Mouse (Mus musculus) embryonic stem cell, embryonic (primary cell): Measurements from ENCODE around the gene 1700061G19Rik.

ENCODE experiments used
- CTCF ChIA-PET, 4 experiments: fragments of 300-600 bp in 2 of 4; fragments of 350-600 bp in 2 of 4; sonication (Branson Sonifier 250); formaldehyde crosslinking; loops; one replicate each; lab custom pipeline; 2022; ENCODE audit warnings: inconsistent platforms in 2 of 4; lab: Charles Lee
- POLR2A ChIA-PET, 4 experiments: fragments of 300-600 bp in 2 of 4; fragments of 350-600 bp in 2 of 4; sonication (Branson Sonifier 250); formaldehyde crosslinking; loops; one replicate each; lab custom pipeline; 2022; ENCODE audit warnings: antibody characterized with exemption in 4 of 4, inconsistent platforms in 1 of 4; lab: Charles Lee

Gene 1700061G19Rik

DNA sequence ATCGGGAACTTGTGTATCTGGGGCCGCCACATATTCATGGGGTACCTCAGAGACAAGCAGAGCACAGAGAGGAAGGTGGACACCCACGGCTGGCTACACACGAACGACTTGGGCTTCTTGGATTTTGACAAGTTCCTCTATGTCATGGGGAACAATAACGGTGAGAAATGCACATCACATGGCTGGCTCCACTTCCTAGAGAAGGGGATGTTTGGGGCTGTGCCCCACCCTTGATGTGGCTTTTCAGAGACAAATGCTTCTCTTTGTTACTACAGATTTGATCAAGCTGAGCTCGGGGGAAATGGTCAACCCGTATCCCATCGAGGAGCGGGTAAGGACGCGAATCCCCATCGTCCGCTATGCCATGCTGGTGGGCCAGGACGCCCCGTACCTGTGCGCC is 9.5 kb downstream of the 1700061G19Rik start:
- CTCF ChIA-PET: interaction anchor here in 3 of 4 experiments (0.7 to 1.2 kb wide), 5 partner anchors 12 to 107 kb away, joined by 3 to 8 read pairs (median 5); no protein-coding TSS in a partner anchor
- POLR2A ChIA-PET: interaction anchor here in 3 of 4 experiments (0.6 to 8.7 kb wide), 19 partner anchors 8 to 175 kb away, joined by 3 to 95 read pairs (median 4); partner anchors contain the start of genes Acsbg2 (in 1 of the 3) and Dus3l (in 1 of the 3)

DNA sequence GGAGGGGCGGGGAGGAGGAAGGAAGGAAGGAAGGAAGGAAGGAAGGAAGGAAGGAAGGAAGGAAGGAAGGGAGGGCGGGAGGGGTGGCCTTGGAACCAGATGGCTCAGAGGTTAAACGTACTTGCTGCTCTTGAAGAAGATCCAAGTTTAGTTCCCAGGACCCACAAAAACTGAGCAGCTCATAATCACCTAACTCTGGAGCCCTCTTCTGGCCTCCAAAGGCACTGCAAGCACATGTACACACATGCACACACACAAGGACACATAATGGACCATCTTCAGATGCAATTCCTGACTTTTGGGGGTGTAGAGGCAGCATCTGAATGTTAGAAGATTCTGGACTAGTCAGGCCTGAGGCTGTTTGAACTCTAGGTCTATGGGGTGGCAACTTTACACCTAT is 12.8 kb downstream of the 1700061G19Rik start:
- ChIA-PET POLR2A (interaction anchor here (0.5 to 8.7 kb wide), 20 partner anchors 10 to 471 kb away, joined by 3 to 95 read pairs (median 4); partner anchors contain the start of genes Acsbg2 (in 2 of the 4), Dus3l (in 1 of the 4), Mllt1 (in 1 of the 4) and Rfx2 (in 1 of the 4)), CTCF (interaction anchor here (0.6 to 2.7 kb wide), 33 partner anchors 9 to 763 kb away, joined by 3 to 13 read pairs (median 4); partner anchors contain the start of genes 1700061G19Rik (in 1 of the 4), Dus3l (in 1 of the 4), Mllt1 (in 1 of the 4) and Nrtn (in 1 of the 4))

DNA sequence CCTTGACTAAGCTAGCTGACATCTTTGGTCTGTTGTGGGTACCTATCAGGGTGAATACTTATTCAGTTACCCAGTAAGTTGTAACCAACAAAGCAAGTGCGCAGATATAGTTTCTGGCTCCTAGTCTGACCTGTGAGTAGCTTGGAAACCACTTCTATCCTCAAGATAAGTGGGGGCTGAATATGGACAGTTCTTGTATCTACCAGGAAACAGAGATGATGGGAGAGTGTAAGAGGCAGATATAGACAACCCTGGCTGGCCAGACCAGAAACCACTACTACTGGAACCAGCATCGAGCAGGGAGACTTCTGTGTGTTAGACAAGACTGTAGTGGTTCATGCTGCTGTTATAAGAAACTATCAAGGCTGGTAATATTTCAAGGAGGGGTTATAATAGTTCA is 14.7 kb downstream of the 1700061G19Rik start:
- ChIA-PET CTCF (interaction anchor here in 1 of 4 experiments (0.8 kb wide), 2 partner anchors 24 to 112 kb away, joined by 3 to 5 read pairs; no protein-coding TSS in a partner anchor), POLR2A (interaction anchor here (0.6 to 8.7 kb wide), 13 partner anchors 11 to 322 kb away, joined by 3 to 95 read pairs (median 4); partner anchors contain the start of genes 1700061G19Rik (in 1 of the 4), Acsbg2 (in 1 of the 4), Gm17949 (in 1 of the 4) and Gtf2f1 (in 1 of the 4))

DNA sequence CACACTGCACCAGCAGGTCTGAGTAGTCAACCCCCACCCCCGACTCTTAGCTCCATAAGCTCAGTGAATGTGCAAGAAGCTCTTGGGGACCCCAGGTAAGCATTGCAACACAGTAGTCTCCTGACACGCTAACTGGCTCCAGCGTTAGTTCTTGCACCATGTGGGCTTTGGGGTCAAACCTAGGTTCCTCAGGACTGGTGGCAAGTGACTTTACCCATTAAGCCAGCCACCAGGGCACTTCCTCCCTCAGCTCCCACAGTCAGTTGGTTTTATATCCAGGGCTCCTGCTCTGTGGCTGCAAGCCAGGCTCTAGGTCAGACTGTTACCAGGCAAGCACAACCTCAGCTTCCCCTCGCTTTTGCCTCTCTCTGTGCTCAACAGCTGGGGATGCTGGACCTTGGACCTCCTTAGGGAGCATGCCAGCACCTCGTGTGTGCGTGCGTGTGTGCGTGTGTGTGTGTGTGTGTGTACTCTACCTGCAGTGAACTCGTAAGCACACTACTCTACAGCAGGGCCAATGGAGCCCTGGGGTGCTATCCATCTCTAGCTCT is 20.2 kb downstream of the 1700061G19Rik start:
- ChIA-PET POLR2A (interaction anchor here in 2 of 4 experiments (0.6 to 2.4 kb wide), 6 partner anchors 18 to 128 kb away, joined by 3 to 6 read pairs (median 3); no protein-coding TSS in a partner anchor), CTCF (interaction anchor here in 3 of 4 experiments (0.5 to 1.5 kb wide), 6 partner anchors 19 to 423 kb away, joined by 3 to 4 read pairs (median 3); partner anchors contain the start of genes Dus3l (in 1 of the 3) and Nrtn (in 1 of the 3))

DNA sequence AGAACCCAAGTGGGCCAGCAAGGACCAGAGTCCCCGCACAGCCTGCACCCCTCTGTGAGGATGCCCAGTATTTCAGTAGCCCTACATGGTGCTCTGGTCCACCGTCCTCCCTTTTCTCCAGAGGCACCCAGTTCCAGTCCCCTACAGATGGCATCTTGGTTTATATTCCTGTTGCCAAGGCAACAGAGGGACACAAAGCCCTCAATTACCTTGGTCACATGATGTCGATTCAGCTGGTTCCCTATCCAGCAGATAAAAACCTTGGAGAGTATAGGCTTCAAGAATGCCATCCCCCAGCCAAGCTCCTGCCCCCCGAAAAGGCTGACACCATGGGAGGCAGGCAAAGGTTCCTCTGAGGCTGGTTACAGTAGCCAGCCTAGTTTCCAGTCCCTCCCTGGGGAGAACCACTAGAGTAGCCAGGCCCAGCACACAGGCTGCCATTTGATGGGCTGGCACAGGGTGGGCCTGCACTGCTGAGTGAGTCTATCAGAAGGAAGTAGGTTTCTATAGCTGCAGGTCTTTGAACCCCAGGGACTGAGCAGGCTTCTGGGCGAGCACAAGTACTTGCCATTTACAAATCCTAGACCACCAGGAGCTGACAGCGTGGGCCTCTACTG is 21.3 kb downstream of the 1700061G19Rik start:
- ChIA-PET CTCF (interaction anchor here (0.6 to 4.9 kb wide), 25 partner anchors 8 to 142 kb away, joined by 3 to 32 read pairs (median 4); partner anchors contain the start of genes Mllt1 (in 2 of the 4), Clpp (in 1 of the 4), Khsrp (in 1 of the 4) and Nrtn (in 1 of the 4)), POLR2A (interaction anchor here in 3 of 4 experiments (1.0 to 5.2 kb wide), 6 partner anchors 10 to 84 kb away, joined by 3 to 38 read pairs (median 6); partner anchors contain the start of gene Mllt1 (in 1 of the 3))

DNA sequence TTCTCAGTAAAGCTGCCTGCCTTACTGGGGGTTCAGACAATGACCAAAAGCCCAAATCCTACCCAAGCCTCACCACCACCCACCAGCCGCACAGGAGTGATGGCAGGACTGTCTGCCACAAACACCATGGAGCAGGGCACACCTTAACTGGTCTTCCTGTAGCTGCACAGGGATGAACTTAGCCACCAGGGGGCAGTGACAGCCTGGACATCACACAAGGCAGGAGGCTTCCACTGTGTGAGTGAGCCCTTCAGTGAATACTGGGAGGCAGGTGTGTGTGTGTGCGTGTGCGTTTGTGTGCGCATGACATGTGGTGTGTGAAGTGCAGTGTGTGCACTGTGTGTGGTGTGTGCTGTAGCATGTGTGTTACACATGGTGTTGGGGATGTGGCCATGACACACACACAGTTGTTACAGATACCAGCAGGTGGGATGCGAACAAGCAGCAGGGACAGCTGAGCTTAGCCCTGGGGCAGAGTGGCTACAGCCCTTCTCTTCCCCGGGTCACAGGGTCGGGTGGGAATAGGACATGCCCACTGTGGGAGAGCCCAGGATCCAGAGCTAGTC is 22.4 kb downstream of the 1700061G19Rik start:
- POLR2A ChIA-PET: interaction anchor here in 3 of 4 experiments (0.5 to 5.2 kb wide), 15 partner anchors 9 to 314 kb away, joined by 3 to 38 read pairs (median 4); partner anchors contain the start of genes Dus3l (in 1 of the 3), Gm17949 (in 1 of the 3), Gtf2f1 (in 1 of the 3) and Mllt1 (in 1 of the 3)
- CTCF ChIA-PET: interaction anchor here (0.6 to 4.9 kb wide), 41 partner anchors 9 to 437 kb away, joined by 3 to 32 read pairs (median 3); partner anchors contain the start of genes Mllt1 (in 3 of the 4), Alkbh7 (in 1 of the 4), Clpp (in 1 of the 4) and Khsrp (in 1 of the 4)

DNA sequence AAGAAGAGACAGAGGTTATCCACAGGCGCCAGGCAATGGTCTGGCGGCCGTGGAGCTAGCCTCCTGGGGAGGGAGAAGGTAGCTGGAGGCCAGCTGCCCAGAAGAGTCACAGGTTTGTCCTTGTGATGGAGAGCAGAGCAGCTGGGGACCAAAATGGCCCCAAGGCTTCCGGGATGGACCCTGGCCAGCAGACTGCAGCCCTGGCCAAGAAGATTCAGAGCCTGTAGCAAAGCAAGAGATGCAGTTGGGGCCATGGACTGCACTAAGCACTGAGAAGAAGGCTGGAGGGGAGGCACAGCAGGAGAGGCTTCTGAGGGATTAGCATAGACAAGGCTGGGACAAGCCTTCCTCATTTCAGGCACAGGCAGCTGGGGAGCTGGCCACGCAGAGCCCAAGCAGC is 27.4 kb downstream of the 1700061G19Rik start:
- ChIA-PET CTCF (interaction anchor here in 1 of 4 experiments (1.6 kb wide), 1 partner anchor 125 kb away, joined by 5 read pairs; no protein-coding TSS in a partner anchor), POLR2A (interaction anchor here in 2 of 4 experiments (1.1 to 1.3 kb wide), 2 partner anchors 72 to 138 kb away, joined by 3 to 4 read pairs; partner anchors contain the start of genes Dus3l (in 1 of the 2) and Rfx2 (in 1 of the 2))

DNA sequence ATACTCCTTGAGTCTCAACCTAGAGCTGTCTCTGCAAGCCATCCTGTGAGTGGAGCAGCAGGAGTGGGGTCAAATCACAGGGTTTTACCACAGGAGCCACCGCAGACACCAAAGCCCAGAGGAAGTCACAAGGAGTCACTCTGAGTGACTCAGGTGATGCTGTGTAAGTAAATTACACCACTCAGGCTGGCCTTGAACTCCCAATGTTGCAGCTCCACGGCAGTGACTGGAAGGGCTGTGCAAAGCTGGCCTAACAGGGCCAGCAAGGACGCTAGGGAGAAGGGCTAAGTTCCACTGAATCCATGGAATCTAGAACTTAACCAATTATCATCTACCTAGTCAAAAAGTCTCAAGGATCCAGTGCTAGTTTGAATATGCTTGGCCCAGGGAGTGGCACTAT is 30.9 kb downstream of the 1700061G19Rik start:
- CTCF ChIA-PET: interaction anchor here in 1 of 4 experiments (1.1 kb wide), 1 partner anchor 98 kb away, joined by 3 read pairs; no protein-coding TSS in a partner anchor
- POLR2A ChIA-PET: interaction anchor here in 3 of 4 experiments (0.6 to 1.8 kb wide), 6 partner anchors 9 to 582 kb away, joined by 3 to 7 read pairs (median 5); no protein-coding TSS in a partner anchor

DNA sequence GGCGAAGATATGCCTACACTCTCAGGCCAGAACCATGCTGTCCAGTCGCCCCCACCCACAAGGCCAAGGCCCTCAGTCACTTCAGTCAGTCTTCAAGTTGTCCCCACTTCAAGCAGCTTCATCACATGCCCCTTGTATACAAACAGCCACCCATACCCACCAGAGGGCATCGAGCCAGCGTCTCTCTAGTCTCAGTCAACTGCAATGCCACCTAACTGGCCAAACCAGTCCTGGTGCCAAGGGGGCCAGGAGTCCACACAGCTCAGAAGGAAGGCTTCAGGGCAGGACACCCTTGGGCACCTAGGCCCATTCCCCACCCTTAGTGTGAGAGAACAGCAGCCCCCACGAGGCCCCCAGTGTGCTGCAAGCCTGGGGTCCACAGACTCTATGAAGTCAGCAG is 31.8 kb downstream of the 1700061G19Rik start:
- ChIA-PET POLR2A (interaction anchor here in 2 of 4 experiments (1.1 to 1.8 kb wide), 4 partner anchors 9 to 75 kb away, joined by 3 to 7 read pairs (median 5); no protein-coding TSS in a partner anchor), CTCF (no interaction called here)

DNA sequence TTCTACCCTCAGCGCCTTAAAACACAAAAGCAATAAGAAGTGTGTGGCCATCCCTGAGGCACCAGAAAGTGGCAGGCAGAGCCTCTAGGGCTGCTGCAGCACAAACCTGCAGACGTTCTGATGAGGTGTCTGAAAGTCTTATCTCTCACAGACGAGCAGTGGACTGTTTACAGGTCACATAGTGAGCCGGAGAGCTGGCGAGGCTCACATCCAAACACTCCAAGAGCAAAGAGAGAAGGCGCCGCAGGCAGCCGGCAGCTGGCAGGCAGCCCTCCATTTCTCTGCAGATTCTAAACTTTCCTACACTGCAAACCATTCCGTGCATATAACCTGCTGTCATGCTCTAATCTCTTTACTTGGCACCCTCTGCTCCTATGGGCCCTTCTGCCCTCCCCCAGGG is 32.6 kb downstream of the 1700061G19Rik start:
- CTCF ChIA-PET: no interaction called here
- POLR2A ChIA-PET: no interaction called here

DNA sequence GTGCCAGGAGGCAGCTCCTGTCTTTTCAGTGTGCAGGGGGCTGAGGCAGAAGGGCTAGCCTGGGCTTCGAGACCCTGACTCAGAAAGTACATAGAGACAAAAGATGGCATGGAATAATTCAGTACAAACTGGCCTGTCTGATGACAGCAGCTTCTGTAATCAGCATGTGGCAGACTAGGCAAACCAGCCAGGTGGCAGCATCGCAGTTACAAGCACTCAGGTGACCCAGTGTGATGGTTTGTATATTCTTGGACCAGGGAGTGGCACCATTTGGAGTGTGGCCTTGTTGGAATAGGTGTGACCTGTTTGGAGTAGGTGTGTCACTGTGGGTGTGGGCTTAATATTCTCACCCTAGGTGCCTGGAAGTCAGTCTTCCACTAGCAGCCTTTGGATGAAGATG is 34.5 kb downstream of the 1700061G19Rik start:
- CTCF ChIA-PET: interaction anchor here in 2 of 4 experiments (0.6 to 2.1 kb wide), 3 partner anchors 12 to 158 kb away, joined by 5 to 7 read pairs (median 5); no protein-coding TSS in a partner anchor
- POLR2A ChIA-PET: interaction anchor here in 3 of 4 experiments (0.5 to 1.5 kb wide), 5 partner anchors 33 to 261 kb away, joined by 3 to 4 read pairs (median 3); no protein-coding TSS in a partner anchor

DNA sequence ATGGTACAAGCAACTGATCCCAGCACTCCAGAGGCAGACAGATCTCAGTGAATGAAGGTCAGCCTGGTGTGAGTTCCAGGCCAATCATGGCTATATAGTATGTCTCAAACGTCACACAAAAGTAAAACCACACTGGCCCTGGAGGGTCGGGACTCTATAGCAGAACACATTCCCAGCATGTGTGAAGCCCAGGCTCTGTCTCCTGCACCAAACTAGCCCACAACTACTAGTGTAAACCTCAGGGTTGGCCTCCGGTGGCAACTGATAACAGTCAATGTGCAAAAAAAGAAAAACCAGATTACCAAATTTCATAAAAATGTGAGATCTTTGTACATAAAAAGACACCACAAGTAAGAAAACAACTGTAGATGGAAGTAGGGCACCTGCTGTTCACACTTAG is 37.7 kb downstream of the 1700061G19Rik start:
- CTCF ChIA-PET: interaction anchor here in 1 of 4 experiments (0.7 kb wide), 1 partner anchor 22 kb away, joined by 4 read pairs; the partner anchor contains the start of gene Mllt1
- POLR2A ChIA-PET: interaction anchor here in 1 of 4 experiments (0.5 to 1.1 kb wide), 2 partner anchors 11 to 17 kb away, joined by 3 to 4 read pairs; no protein-coding TSS in a partner anchor

DNA sequence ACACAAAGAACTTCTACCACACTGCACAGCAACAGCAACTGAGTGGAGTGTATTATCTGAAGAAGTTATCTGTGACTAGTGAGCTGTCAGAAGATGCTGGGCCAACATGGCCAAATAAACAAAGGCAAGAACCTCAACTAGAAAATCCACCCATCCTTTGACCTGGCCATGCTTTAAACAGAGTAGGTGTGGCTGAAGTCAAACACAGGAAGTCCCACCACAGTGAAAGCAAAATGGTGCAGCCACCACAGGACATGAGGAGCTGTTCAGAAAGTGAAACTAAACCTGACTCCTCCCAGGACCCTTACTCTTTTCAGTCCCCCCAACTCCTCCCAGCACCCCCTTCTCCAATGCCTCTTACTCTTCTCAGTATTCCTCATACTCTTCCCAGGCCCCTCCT is 38.2 kb downstream of the 1700061G19Rik start:
- CTCF ChIA-PET: interaction anchor here in 2 of 4 experiments (0.7 to 1.2 kb wide), 2 partner anchors 16 to 22 kb away, joined by 3 to 4 read pairs; partner anchors contain the start of gene Mllt1 (in 1 of the 2)
- POLR2A ChIA-PET: interaction anchor here in 2 of 4 experiments (0.5 to 1.6 kb wide), 5 partner anchors 10 to 240 kb away, joined by 3 to 4 read pairs (median 3); partner anchors contain the start of genes Mllt1 (in 1 of the 2) and Ranbp3 (in 1 of the 2)

DNA sequence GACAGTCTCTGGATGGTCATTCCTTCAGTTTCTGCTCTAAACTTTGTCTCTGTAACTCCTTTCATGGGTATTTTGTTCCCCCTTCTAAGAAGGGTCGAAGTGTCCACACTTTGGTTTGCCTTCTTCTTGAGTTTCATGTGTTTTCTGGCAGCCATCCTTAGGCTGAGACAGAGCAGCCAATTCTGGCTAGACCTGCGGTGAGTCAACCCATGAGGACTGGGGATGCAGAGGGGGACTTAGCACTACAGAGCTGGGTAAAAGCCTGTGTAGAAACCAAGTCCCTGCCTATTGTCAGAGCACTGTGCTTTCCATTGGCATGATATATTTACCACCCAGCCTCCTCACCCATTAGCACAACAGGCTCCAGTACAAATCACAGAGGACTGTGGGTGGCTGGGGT is 41.9 kb downstream of the 1700061G19Rik start:
- POLR2A ChIA-PET: interaction anchor here in 1 of 4 experiments (1.6 kb wide), 1 partner anchor 26 kb away, joined by 3 read pairs; no protein-coding TSS in a partner anchor
- CTCF ChIA-PET: no interaction called here

DNA sequence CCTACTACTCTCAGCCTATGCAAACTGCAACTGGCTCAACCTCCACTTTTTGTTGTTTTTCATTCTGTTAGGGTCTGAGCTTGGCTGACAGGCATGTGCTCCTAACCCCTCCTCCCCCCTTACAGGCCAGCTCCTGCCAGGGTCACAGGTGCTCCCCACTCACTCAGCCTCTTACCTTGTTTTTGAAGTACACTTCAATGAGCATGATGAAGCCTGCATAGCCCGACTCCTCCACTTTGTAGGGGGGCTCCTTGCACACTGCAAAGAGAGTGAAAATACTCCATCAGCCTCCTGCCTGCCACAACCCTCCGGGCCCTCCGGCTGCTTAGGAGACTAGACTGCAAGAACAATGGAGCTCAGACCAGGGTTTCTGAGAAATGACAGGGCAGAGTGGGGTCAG is 44.4 kb downstream of the 1700061G19Rik start:
- POLR2A ChIA-PET: no interaction called here
- CTCF ChIA-PET: interaction anchor here in 1 of 4 experiments (1.7 kb wide), 1 partner anchor 22 kb away, joined by 6 read pairs; no protein-coding TSS in a partner anchor

DNA sequence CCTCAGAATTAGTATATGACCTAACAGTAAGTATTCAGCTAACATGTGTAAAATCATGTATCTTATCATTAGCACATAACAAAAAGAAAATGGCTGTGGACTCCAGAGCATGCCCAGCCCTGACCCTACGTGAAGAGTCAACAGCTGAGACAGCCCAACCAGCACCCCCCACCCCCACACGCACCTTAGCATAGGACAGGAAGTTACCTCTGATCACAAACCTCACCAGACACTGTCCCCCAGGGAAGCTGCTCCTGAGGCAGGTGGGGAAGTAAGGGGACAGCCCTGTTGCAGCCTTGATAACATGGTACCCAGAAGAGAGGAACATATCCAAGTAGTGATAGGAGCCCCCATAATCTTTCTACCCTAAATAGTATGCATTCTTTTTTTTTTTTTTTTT is 50.7 kb downstream of the 1700061G19Rik start:
- CTCF ChIA-PET: interaction anchor here in 1 of 4 experiments (0.6 kb wide), 1 partner anchor 241 kb away, joined by 3 read pairs; no protein-coding TSS in a partner anchor
- POLR2A ChIA-PET: interaction anchor here in 1 of 4 experiments (1.1 kb wide), 1 partner anchor 132 kb away, joined by 3 read pairs; no protein-coding TSS in a partner anchor

DNA sequence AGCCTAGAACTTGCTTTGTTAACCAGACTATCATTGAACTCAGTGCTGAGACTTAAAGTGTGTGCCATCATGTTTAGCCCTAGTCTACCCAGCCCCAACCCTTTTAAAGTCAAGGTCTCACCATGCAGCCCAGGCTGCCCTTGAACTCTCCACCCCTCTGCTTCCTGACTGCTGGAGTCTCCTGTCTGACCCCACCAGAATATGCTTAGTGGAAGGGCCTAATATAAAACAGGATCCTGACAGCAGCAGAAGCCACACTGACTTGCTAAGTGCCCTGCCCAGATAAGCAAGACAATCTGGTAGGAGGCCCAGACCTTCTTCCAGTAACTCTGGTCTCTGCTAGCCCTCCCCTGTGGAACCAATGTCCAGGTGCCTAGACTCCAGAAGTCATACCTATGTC is 53.8 kb downstream of the 1700061G19Rik start:
- ChIA-PET POLR2A (no interaction called here), CTCF (no interaction called here)
